Mouse (Mus musculus) thymus, postnatal 10 days (tissue): ENCODE data around the gene Nav3.

ENCODE experiments used
- DNase-seq, 2 experiments: peaks; one replicate each; pipeline ENCODE4 v3.0.0; 2021; ENCODE audit warnings: low spot score in 2 of 2

Nav3 gene

GRCm38 (mm10) chr10:110192026-110192805 lies 263.8 kb downstream of the Nav3 start:
- no peak for DNase-seq

GRCm38 (mm10) chr10:110186242-110186641 lies 269.8 kb downstream of the Nav3 start:
- no peak for DNase-seq

- no peak for DNase-seq
Observed at GRCm38 (mm10) chr10:110175874-110176273, 280.1 kb downstream of the Nav3 start.

DNA sequence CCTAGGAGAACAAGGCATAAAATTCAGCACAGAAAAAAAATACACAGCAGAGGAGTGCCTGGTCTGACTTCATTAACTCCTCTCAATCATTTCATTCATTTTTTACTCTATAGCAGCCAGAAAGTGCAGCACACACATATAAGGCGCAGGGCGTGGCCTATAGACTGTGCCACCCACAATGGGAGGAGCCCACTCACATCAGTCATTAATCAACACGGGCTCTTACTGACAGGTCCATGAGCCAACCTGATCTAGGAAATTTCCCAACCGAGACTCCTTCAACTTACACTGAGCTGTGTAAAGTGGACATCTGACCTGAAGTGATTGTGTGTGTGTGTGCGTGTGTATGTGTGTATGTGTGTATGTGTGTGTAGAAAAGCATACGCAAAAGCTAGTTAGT lies 286.6 kb downstream of the Nav3 start:
- DNase-seq: no peak

DNA sequence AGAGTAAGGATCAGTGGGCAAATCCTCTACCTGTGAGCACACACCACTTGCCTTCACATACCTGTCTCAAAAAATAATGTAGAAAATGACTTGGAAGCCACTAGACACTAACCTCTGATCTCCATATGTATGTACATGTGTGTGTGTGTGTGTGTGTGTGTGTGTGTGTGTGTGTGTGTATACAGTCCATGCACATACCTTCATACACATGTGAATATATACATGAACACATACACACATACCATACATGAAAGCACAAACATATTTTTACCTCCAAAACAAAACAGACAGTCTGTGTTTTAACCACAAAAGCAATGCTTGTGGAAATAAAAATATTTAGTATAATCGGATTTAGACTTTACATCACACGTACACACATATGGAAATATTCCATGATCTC lies 287.1 kb downstream of the Nav3 start:
- DNase-seq: no peak

DNA sequence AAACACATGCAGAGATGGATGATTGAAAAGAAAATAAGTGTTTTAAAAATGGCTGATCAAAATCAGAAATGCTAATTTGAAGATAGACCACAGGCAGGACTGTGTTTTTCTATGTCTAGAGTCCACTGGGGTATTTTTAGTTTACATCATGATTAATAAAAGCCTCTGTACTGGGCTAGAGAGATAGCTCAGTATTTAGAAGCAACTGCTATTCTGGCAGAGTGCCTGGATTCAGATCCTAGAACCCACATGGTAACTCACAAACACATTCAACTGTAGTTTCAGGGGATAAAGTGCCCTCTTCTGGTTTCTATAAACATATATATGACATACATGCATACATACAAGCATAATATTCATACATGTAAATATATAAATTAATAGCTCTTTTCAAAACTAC lies 293.4 kb downstream of the Nav3 start:
- no peak for DNase-seq

DNA sequence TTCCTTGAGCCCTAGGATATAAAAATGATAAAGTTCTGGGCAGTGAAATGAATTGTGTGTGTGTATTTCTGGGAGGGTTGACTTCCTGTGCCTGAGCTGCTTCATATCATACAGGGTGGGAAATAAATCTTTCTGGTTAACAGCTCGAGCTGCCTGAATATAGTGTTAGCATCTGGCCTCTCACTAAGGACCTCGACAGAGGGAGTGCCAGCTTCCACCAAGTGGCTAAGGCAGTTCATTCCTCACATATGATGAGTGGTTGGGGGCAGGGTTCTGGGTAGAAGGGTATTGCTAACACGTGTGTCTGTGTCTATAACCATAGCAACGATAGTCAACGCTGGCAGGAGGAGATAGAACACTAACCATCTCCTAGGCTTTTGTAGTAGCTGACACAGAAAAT lies 295.1 kb downstream of the Nav3 start:
- no peak for DNase-seq

GRCm38 (mm10) chr10:110159548-110159947 lies 296.5 kb downstream of the Nav3 start:
- DNase-seq: no peak

- no peak for DNase-seq
Observed at GRCm38 (mm10) chr10:110158122-110158521, 297.9 kb downstream of the Nav3 start.

- no peak for DNase-seq
Observed at GRCm38 (mm10) chr10:110156412-110156811, 299.6 kb downstream of the Nav3 start.

DNA sequence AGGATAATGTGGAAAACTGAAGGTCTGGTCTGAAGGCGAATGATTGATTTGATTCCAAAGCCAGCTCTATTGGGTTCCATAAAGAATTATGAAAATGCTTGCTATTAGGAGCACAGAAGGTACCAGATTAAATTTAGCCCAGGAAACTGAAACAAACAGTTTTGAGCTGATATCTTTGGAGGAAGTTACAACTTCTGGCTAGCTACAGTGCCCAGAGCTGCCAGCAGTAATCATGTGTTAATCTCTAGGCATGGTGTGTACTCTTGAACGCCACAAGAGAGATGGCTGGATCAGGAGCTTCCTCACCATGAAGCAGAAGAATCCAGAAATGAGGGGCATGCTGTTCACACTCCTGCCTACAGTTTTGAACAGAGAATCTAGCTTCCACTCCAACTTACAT lies 300.5 kb downstream of the Nav3 start:
- no peak for DNase-seq

DNA sequence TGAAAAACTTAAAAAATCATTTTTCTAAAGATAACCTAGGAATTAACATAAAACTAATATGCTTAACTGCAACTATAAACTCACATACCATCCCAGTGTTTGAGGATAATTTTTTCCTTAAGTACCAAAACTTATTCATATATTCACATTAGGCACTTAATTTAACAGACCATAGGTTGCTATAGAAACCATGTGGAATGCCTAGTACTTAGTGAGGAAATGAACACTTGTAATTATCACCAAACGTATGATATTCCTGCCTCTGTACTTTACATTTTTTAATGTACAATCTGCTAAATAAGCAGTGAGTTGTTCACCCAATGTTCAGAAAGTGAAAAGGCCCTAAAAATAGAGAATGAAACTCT lies 301.1 kb downstream of the Nav3 start:
- no peak for DNase-seq

GRCm38 (mm10) chr10:110154001-110154872 lies 301.8 kb downstream of the Nav3 start:
- DNase-seq: no peak

DNA sequence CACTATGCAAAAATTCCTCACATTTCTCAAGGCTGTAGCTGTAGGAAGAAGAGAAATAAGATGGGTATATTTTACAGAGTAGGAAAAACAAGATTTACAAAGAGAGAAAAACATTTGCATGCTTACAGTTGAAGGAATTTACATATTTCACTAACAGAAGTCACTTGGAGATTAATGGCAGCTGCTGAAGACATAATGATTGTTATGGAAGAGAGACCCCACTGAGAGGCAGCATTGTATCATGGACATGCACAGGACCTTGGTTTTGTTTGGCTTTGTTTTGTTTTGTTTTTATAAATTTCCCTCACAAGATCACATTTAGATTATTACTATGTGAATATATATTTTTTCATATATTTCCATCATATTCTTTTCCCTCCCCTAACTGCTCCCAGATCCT lies 335.4 kb downstream of the Nav3 start:
- DNase-seq: no peak

GRCm38 (mm10) chr10:110117341-110117740 lies 338.7 kb downstream of the Nav3 start:
- no peak for DNase-seq

- DNase-seq: no peak
Observed at GRCm38 (mm10) chr10:110112669-110113458, 343.1 kb downstream of the Nav3 start.

- no peak for DNase-seq
Observed at GRCm38 (mm10) chr10:110103255-110103654, 352.7 kb downstream of the Nav3 start.

DNA sequence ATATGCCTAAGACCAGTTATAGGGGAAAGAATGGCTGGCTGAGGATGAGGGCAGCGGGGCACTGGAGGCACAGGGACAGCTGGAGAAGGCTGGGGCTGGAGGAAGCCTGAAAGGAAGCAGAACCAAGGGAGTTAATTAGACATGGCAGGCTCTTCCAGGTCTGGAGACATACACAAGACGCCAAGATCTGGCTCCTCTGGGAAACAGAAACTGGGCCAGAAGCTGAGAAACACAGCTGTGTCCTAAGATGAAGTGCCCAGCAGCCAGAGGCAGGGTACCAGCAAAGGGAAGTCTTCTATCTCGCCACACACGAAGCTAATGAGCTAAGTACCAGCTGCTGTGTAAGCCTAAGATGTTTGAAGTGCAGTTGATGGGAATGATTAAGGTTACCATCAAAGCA lies 353.8 kb downstream of the Nav3 start:
- DNase-seq: no peak

- DNase-seq: no peak
Observed at GRCm38 (mm10) chr10:110094433-110094832, 361.6 kb downstream of the Nav3 start.

- DNase-seq: no peak
Observed at GRCm38 (mm10) chr10:110088444-110089061, 367.5 kb downstream of the Nav3 start.

DNA sequence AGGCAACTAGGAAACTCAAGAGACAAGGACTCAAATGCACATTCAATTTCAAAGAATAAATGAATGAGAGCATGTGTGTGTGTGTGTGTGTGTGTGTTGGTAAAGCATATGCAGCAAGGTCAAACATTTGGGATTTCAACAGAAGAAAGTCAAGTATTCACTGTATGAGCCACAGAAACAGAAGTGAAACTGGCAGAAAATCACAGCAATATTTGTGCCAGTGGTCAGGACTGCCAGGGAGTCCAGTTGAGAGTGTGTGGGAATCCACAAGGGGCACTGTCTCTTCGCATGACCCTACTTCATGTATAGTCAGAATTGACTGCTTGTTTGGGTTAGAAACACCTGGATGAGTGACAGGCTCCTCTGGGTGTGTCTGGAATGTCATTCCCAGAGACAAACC lies 370.1 kb downstream of the Nav3 start:
- no peak for DNase-seq

- no peak for DNase-seq
Observed at GRCm38 (mm10) chr10:110085156-110085555, 370.8 kb downstream of the Nav3 start.
